Mouse (Mus musculus): ENCODE results near the gene Gm13102. TPM values are rescaled to one million over a fixed set of nuclear protein-coding genes. Genes with fewer than 3 reads are reported as not detected.

The Gm13102 gene
- polyA plus RNA-seq (2015; fragmentation: Nextera tagmentation; extraction: Ambion mirVana): not detected in 2 replicates

GRCm38 (mm10) chr4:144106174-144106573, at the start of gene Gm13102:
TSS of gene Gm13102 (plus strand) at chr4:144106474.

DNA sequence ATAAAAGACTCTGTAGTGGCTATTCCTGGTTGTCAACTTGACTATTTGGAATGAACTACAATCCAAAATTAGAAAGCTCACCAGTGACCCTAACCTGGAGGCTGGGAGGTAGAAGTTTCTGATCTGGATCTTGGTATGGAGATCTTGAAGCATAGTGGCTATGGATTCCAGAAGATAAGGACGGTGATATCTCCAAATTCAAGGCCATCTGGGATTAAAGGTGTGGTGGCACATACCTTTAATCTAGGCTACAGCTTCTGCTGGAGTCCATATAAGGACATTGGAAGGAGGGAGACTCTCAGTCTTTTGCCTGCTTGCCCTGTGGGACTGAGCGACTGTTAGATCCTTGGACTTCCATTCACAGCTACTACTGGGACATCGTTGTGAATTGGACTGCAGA, 47.4 kb upstream of the Gm13102 start, which contains the start of gene Pramel4:
Pramel4 (plus strand) TSS at position 301 of the 400 bp plus-strand sequence.

Other genes starting within 250 kb of the Gm13102 start
- not detected in 2 replicates for gene Pramef6, start 206.1 kb upstream of the Gm13102 start, polyA plus RNA-seq (2015; fragmentation: Nextera tagmentation; extraction: Ambion mirVana)
- gene Pramef25, start 155.5 kb upstream of the Gm13102 start, polyA plus RNA-seq (2015; fragmentation: Nextera tagmentation; extraction: Ambion mirVana): not detected in 2 replicates
- gene Gm13101, start 139.5 kb upstream of the Gm13102 start, polyA plus RNA-seq (2015; fragmentation: Nextera tagmentation; extraction: Ambion mirVana): not detected in 2 replicates
- gene Pramef17, start 112.1 kb upstream of the Gm13102 start, polyA plus RNA-seq (2015; fragmentation: Nextera tagmentation; extraction: Ambion mirVana): not detected in 2 replicates
- gene Pramel4, start 47.3 kb upstream of the Gm13102 start, polyA plus RNA-seq (2015; fragmentation: Nextera tagmentation; extraction: Ambion mirVana): not detected in 2 replicates
- not detected in 2 replicates for gene Oog3, start 56.2 kb downstream of the Gm13102 start, polyA plus RNA-seq (2015; fragmentation: Nextera tagmentation; extraction: Ambion mirVana)
- not detected in 2 replicates for gene Oog2, start 84.2 kb downstream of the Gm13102 start, polyA plus RNA-seq (2015; fragmentation: Nextera tagmentation; extraction: Ambion mirVana)
- gene C87977, start 106.8 kb downstream of the Gm13102 start, polyA plus RNA-seq (2015; fragmentation: Nextera tagmentation; extraction: Ambion mirVana): not detected in 2 replicates
- gene Pramel5, start 174.0 kb downstream of the Gm13102 start, polyA plus RNA-seq (2015; fragmentation: Nextera tagmentation; extraction: Ambion mirVana): not detected in 2 replicates
- not detected in 2 replicates for gene Gm13128, start 223.8 kb downstream of the Gm13102 start, polyA plus RNA-seq (2015; fragmentation: Nextera tagmentation; extraction: Ambion mirVana)